Mouse (Mus musculus) heart, embryonic 15.5 days (tissue): ENCODE measurements around the gene Rhog. TPM values are rescaled to one million over a fixed set of nuclear protein-coding genes. Genes with fewer than 3 reads are reported as not detected.

ENCODE experiments used
- ATAC-seq: fragments of 200-750 bp; cut with Nextera tagmentation; replicated peaks from 2 replicates; pipeline ENCODE4 v1.8.0; 2017; ENCODE audit warnings: low read depth, moderate TSS enrichment; ENCODE audit not compliant: insufficient number of reproducible peaks, insufficient read depth, low FRiP score
- H3K27ac ChIP-seq: fragments of 300-500 bp; sonication (generic); 2 replicates; pipeline ENCODE4 v1.5.1; 2015; ENCODE audit warnings: mild to moderate bottlenecking, inconsistent platforms
- H3K27me3 ChIP-seq: fragments of 300-500 bp; sonication (generic); 2 replicates; pipeline ENCODE4 v1.6.1; 2015; ENCODE audit warnings: inconsistent platforms
- H3K36me3 ChIP-seq: fragments of 300-500 bp; sonication (generic); 2 replicates; pipeline ENCODE4 v1.6.1; 2015; ENCODE audit warnings: mild to moderate bottlenecking, inconsistent platforms
- H3K4me1 ChIP-seq: fragments of 300-500 bp; sonication (generic); replicated peaks from 2 replicates; pipeline ENCODE4 v1.6.1; 2015; ENCODE audit warnings: inconsistent platforms
- H3K4me2 ChIP-seq: fragments of 300-500 bp; sonication (generic); 2 replicates; pipeline ENCODE4 v1.6.1; 2015; ENCODE audit warnings: inconsistent platforms, mild to moderate bottlenecking, moderate library complexity
- H3K4me3 ChIP-seq: fragments of 300-500 bp; sonication (generic); 2 replicates; pipeline ENCODE4 v1.5.1; 2015; ENCODE audit warnings: mild to moderate bottlenecking, inconsistent platforms
- H3K9ac ChIP-seq: fragments of 300-500 bp; sonication (generic); 2 replicates; pipeline ENCODE4 v1.6.1; 2015; ENCODE audit warnings: mild to moderate bottlenecking, inconsistent platforms
- H3K9me3 ChIP-seq: fragments of 300-500 bp; sonication (generic); replicated peaks from 2 replicates; pipeline ENCODE4 v1.6.1; 2016; ENCODE audit warnings: inconsistent platforms
- WGBS: fragments of 180-500 bp; shearing (Covaris S2); methylation state at CpG from one replicate; pipeline ENCODE4 v1.1.7; 2015; ENCODE audit warnings: mixed read lengths; 5-methylcytosine and 5-hydroxymethylcytosine counted together
- polyA plus RNA-seq: library from polyadenylated mRNA; unstranded; fragments of >200 nt; fragmentation: Nextera tagmentation; extraction: Ambion mirVana; gene quantifications from 2 replicates; pipeline ENCODE4 v1.2.1, GENCODE M21; 2015

Gene Rhog
- polyA plus RNA-seq, 1 experiment from 2014 or later = 37.6 TPM

DNA sequence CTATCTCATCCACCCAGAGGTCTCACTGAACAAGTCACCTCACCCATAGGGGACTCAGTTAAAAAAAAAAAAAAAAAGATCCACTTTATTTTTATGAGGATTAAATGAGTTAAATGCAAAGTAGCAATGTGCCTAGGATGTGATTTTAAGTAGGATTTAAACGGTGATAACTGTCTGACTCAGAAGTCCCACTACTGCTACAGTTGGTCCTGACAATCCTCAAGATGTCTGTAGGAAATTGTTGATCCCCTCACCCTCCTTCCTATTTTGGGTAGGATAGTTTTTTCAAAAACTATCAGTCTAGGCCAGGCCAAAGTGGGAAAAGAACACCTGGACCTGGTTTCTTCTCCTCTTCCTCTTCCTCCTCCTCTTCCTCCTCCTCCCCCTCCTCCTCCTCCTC is 34.0 kb downstream of the Rhog start:
- WGBS = 30% methylated on average over 1 of the region's 1 CpGs
- Histone ChIP-seq H3K4me2 (peak overlapping the region; percentile 83), H3K4me1 (peaks cover 6% of the 10 kb centered on the region), H3K9me3 (no peaks in the 10 kb centered on the region), H3K4me3 (peak overlapping the region; percentile 77; the same call in 1 of the 2 replicates), H3K9ac (no peak overlapping the region), H3K27ac (no peak overlapping the region), H3K36me3 (no peaks in the 10 kb centered on the region), H3K27me3 (no peaks in the 10 kb centered on the region)
- no peak for ATAC-seq

GRCm38 (mm10) chr7:102211071-102211470 is 44.8 kb downstream of the Rhog start:
- H3K4me3 ChIP-seq = peak overlapping the region; percentile 89
- no peaks in the 10 kb centered on the region for H3K27me3 ChIP-seq
- H3K4me2 ChIP-seq = peak overlapping the region; percentile 70
- ATAC-seq = no peak
- H3K27ac ChIP-seq = peak overlapping the region; percentile 86
- peaks cover 9% of the 10 kb centered on the region for H3K4me1 ChIP-seq
- peak overlapping the region; percentile 71 for H3K9ac ChIP-seq
- no peaks in the 10 kb centered on the region for H3K36me3 ChIP-seq
- H3K9me3 ChIP-seq = no peaks in the 10 kb centered on the region
- WGBS = 61% methylated on average over 3 of the region's 3 CpGs

DNA sequence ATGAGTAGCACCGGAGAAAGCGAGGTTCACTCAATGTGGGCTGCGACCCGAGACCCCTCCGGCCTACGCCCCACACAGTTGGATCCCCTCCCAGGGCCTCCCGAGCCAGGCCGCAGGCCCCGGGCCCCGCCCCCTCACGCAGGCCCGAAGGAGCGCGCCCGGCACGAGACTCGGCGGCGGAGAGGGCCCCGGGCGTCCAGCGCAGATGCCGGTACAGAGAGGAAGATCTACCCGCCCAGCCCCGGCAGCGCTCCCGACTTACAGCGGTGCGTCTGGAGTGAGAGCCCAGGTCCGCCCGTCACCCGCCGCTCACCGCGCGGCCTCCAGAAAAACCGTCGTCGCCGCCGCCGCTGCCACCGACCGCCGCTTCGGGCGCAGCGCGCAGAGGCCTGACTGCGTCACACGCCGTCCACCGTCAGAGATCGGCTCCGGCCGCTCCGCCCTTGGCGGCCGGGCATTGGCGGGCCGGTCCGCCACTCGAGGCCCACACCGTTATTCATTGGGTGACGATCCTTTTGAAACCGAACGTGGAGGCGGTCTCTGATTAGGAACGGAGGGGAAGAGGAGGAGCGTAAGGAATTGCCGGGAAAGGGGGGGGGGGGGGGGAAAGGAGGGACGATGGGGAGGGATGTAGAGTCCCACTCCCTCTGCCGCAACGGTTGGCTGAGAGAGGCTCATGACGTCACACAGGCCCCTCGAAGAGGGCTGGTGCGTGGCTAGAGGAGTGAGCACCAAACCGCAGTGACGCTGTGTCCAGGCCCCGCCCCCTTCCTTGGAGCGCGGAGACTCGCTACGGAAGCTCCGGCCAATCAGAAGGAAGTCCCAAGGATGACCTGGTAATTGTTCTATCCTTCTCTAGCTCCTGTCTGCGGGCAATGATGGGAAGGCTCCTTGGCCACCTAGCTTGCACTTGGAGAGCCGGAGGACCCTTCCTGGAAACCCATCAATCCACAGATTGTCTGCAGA is 45.8 kb downstream of the Rhog start, which contains the start of the genes Nup98 and Pgap2:
Gene Nup98 (minus strand): TSS at position 421 of the 966 bp plus-strand sequence.
Gene Pgap2 (plus strand): TSS at position 453 of the 966 bp plus-strand sequence.
- no peaks in the 10 kb centered on the region for H3K27me3 ChIP-seq
- peak; percentile 98 for ATAC-seq

DNA sequence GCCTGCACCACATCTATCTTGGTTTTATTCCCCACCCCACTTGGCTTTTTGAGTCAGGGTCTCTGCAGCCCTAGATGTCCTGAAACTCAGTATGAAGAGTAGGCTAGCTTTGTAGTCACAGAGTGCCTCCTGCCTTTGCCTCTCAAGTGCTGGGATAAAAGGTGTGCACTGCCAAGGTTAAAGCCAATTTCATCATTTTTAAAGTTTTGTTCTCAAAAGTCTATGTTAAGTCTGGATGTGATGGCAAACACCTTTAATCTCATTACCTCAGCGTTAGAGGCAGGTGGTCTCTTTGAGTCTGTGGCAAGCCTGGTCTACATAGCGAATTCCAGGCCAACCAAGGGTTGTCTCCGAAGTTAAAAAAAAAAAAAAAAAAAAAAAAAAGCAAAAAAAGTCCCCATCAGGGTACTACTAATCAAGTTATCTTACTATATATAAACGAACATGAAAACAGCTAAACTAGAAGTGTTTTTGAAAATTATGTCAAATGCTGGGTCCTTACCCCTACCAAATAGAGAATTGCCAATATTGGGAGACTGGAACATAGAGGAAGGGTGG is 47.0 kb downstream of the Rhog start:
- Histone ChIP-seq H3K4me1 (peaks cover 9% of the 10 kb centered on the region), H3K27me3 (no peaks in the 10 kb centered on the region), H3K27ac (0 out of 2 replicates have a peak overlapping the region, but pooled peaks have one; percentile 96), H3K4me2 (peak overlapping the region; percentile 75), H3K4me3 (peak overlapping the region; percentile 89), H3K36me3 (0 out of 2 replicates have a peak, but pooled peaks cover 4% of the 10 kb centered on the region), H3K9ac (peak overlapping the region; percentile 88), H3K9me3 (no peaks in the 10 kb centered on the region)
- WGBS = 35% methylated on average over 4 of the region's 4 CpGs
- no peak for ATAC-seq

More for the DNA sequence above, 45.8 kb downstream of the Rhog start, which contains the start of the genes Nup98 and Pgap2:
- peak within 1 kb of the TSS; percentile 89 for H3K4me3 ChIP-seq
- H3K4me1 ChIP-seq = peaks cover 9% of the 10 kb centered on the region
- peak within 1 kb of the TSS; percentile 96 for H3K27ac ChIP-seq
- H3K4me2 ChIP-seq = peak within 1 kb of the TSS; percentile 75
- H3K36me3 ChIP-seq = no peaks in the 10 kb centered on the region
- WGBS = under 1% methylated on average over 85 of the region's 87 CpGs
- no peaks in the 10 kb centered on the region for H3K9me3 ChIP-seq
- H3K9ac ChIP-seq = peak within 1 kb of the TSS; percentile 88

DNA sequence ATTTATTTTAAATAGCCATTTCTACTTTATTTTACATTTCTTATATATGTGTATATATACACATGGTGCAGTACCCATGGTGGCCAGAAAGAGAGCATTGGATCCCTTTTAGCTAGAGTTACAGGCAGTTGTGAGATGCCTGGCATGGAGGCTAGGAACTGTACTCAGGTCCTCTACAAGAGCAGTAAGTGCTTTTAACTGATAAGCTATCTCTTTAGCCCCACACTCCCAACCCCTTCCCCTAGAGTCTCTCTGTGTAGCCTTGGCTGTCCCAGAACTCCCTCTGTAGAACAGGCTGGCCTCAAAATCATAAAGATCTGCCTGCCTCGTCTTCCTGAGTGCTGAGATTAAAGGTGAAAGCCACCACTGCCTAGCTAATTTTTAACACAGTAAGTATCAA is 50.2 kb downstream of the Rhog start:
- H3K4me1 ChIP-seq = peaks cover 12% of the 10 kb centered on the region
- no peak for ATAC-seq
- 0 out of 2 replicates have a peak, but pooled peaks cover 4% of the 10 kb centered on the region for H3K36me3 ChIP-seq
- H3K4me3 ChIP-seq = no peak overlapping the region
- H3K27ac ChIP-seq = no peak overlapping the region
- H3K9ac ChIP-seq = no peak overlapping the region
- 53% methylated on average over 1 of the region's 1 CpGs for WGBS
- H3K4me2 ChIP-seq = no peak overlapping the region
- H3K9me3 ChIP-seq = no peaks in the 10 kb centered on the region
- no peaks in the 10 kb centered on the region for H3K27me3 ChIP-seq

GRCm38 (mm10) chr7:102204296-102204857 is 51.5 kb downstream of the Rhog start:
- Histone ChIP-seq H3K4me1 (peaks cover 12% of the 10 kb centered on the region), H3K9me3 (no peaks in the 10 kb centered on the region), H3K9ac (no peak overlapping the region), H3K27me3 (no peaks in the 10 kb centered on the region), H3K4me3 (no peak overlapping the region), H3K4me2 (no peak overlapping the region), H3K36me3 (0 out of 2 replicates have a peak, but pooled peaks cover 4% of the 10 kb centered on the region), H3K27ac (no peak overlapping the region)
- 83% methylated on average over 3 of the region's 3 CpGs for WGBS
- ATAC-seq = no peak

GRCm38 (mm10) chr7:102200996-102201785 is 54.7 kb downstream of the Rhog start:
- no peak overlapping the region for H3K27ac ChIP-seq
- no peak overlapping the region for H3K9ac ChIP-seq
- H3K9me3 ChIP-seq = no peaks in the 10 kb centered on the region
- H3K4me1 ChIP-seq = peaks cover 3% of the 10 kb centered on the region; the same call in 1 of the 2 replicates
- H3K4me2 ChIP-seq = no peak overlapping the region
- no peaks in the 10 kb centered on the region for H3K27me3 ChIP-seq
- ATAC-seq = no peak
- no peak overlapping the region for H3K4me3 ChIP-seq
- 0 out of 2 replicates have a peak, but pooled peaks cover 4% of the 10 kb centered on the region for H3K36me3 ChIP-seq

DNA sequence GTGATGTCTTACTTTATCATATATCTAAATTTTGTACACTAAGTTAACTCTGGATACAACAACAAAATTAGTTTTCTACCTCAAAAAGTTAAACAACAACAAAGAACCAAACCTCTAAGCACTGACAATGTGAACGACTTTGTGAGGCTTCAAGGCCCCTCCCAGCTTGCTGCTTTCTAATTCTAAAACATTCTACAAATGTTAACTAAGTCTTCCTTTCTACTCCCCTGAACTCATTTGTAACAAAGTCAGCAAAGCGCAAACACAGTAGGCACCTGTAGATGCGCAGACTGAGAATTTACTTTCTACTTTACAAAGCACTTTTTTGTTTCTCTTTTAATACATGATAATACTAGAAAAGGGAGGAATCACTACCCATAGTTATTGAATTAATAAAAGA is 55.3 kb downstream of the Rhog start:
- H3K27me3 ChIP-seq = no peaks in the 10 kb centered on the region
- 0 out of 2 replicates have a peak, but pooled peaks cover 4% of the 10 kb centered on the region for H3K36me3 ChIP-seq
- H3K9ac ChIP-seq = no peak overlapping the region
- peaks cover 3% of the 10 kb centered on the region; the same call in 1 of the 2 replicates for H3K4me1 ChIP-seq
- H3K27ac ChIP-seq = no peak overlapping the region
- WGBS = 84% methylated on average over 3 of the region's 3 CpGs
- no peak for ATAC-seq
- no peak overlapping the region for H3K4me3 ChIP-seq
- no peak overlapping the region for H3K4me2 ChIP-seq
- H3K9me3 ChIP-seq = no peaks in the 10 kb centered on the region

DNA sequence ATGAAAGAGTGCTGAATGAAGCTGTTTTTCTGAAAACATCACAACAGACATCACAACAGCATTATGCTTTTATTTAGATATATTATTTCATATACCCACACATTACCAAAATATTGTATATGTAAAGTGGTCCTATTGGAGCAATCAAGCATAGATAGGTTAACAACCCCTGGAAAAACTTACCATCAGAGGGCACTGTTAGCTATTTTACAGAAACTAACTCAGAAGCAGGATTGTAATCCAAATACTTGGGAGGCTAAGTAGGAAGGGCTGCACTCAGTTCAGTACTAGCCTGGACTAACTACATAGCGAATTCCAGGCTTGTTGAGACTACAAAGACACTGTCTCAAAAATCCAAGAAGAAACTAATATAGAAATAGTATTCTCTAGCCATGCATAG is 63.5 kb downstream of the Rhog start:
- Histone ChIP-seq H3K4me3 (no peak overlapping the region), H3K36me3 (peaks cover 69% of the 10 kb centered on the region), H3K4me2 (no peak overlapping the region), H3K27ac (no peak overlapping the region), H3K9ac (no peak overlapping the region), H3K27me3 (no peaks in the 10 kb centered on the region), H3K4me1 (no peaks in the 10 kb centered on the region), H3K9me3 (no peaks in the 10 kb centered on the region)
- no peak for ATAC-seq
- WGBS = 95% methylated on average over 1 of the region's 1 CpGs
